Mouse (Mus musculus) CH12.LX (cell line): Measurements from ENCODE around the gene Mcee. TPM values are rescaled to one million over a fixed set of nuclear protein-coding genes. Genes with fewer than 3 reads are reported as not detected.

Experiments
- DNase-seq: peaks from one replicate; pipeline ENCODE4 v3.0.0-alpha.2; 2013; ENCODE audit errors: extremely low read depth
- H3K27ac ChIP-seq: 2 replicates; pipeline ENCODE4 v1.5.1; 2012; ENCODE audit warnings: low read depth, mild to moderate bottlenecking, control low read depth, moderate library complexity; ENCODE audit not compliant: insufficient read depth
- H3K27me3 ChIP-seq: replicated peaks from 2 replicates; pipeline ENCODE3; 2012; ENCODE audit warnings: inconsistent platforms
- H3K36me3 ChIP-seq, 2 experiments: replicated peaks in 1 of 2; 2 replicates each; pipeline versions ENCODE3 to v1.6.1; 2012; ENCODE audit warnings: inconsistent platforms in 1 of 2, low read length in 1 of 2, mild to moderate bottlenecking in 1 of 2, mixed read lengths in 1 of 2, moderate library complexity in 1 of 2; ENCODE audit not compliant: control insufficient read depth in 1 of 2, insufficient read depth in 1 of 2
- H3K4me1 ChIP-seq, 2 experiments: 2 replicates each; pipeline ENCODE4 v1.6.1; 2012; ENCODE audit warnings: inconsistent platforms in 1 of 2, moderate library complexity in 1 of 2; ENCODE audit not compliant: insufficient read depth in 2 of 2, control insufficient read depth in 1 of 2
- H3K4me2 ChIP-seq: 2 replicates; pipeline ENCODE4 v1.6.1; 2012; ENCODE audit warnings: low read depth, mild to moderate bottlenecking, control low read depth; ENCODE audit not compliant: poor library complexity, insufficient read depth, severe bottlenecking
- H3K4me3 ChIP-seq, 3 experiments: fragments of 150-350 bp in 1 of 3; sonication (generic) in 1 of 3; replicated peaks in 1 of 3; 2 replicates each; pipeline versions ENCODE3 to v1.5.1; 2011 to 2012; ENCODE audit warnings: low read depth in 2 of 3, low read length in 2 of 3, mild to moderate bottlenecking in 2 of 3, moderate library complexity in 2 of 3, control low read depth in 1 of 3, improper control_type of control experiment in 1 of 3, inconsistent platforms in 1 of 3, mixed read lengths in 1 of 3; ENCODE audit not compliant: poor library complexity in 1 of 3
- H3K79me2 ChIP-seq: replicated peaks from 2 replicates; pipeline ENCODE4 v1.6.1; 2012; ENCODE audit warnings: mild to moderate bottlenecking, moderate library complexity; ENCODE audit not compliant: control insufficient read depth, poor library complexity, insufficient read depth, severe bottlenecking; ENCODE audit errors: extremely low read depth
- H3K9ac ChIP-seq: 2 replicates; pipeline ENCODE4 v1.6.1; 2012; ENCODE audit warnings: low read depth, mild to moderate bottlenecking, control low read depth, moderate library complexity; ENCODE audit not compliant: insufficient read depth
- H3K9me3 ChIP-seq: replicated peaks from 2 replicates; pipeline ENCODE3; 2012; ENCODE audit warnings: low read length, inconsistent platforms, mixed read lengths
- BHLHE40 ChIP-seq: IDR thresholded peaks from 2 replicates; pipeline ENCODE4 v1.6.1; 2011; ENCODE audit warnings: mild to moderate bottlenecking, low read depth, low read length, improper control_type of control experiment
- CTCF ChIP-seq, 2 experiments: IDR thresholded peaks in 1 of 2; conservative IDR thresholded peaks in 1 of 2; 2 replicates each; pipeline ENCODE4 v1.5.1; 2011 to 2012; ENCODE audit warnings: low read depth in 2 of 2, low read length in 2 of 2, improper control_type of control experiment in 1 of 2, inconsistent platforms in 1 of 2, mild to moderate bottlenecking in 1 of 2, moderate library complexity in 1 of 2
- E2F4 ChIP-seq: IDR thresholded peaks from 2 replicates; pipeline ENCODE4 v1.6.1; 2011; ENCODE audit warnings: low read depth, low read length, improper control_type of control experiment; ENCODE audit not compliant: insufficient replicate concordance
- ETS1 ChIP-seq: conservative IDR thresholded peaks from 2 replicates; pipeline ENCODE4 v1.6.1; 2012; ENCODE audit warnings: low read depth, mild to moderate bottlenecking, inconsistent platforms, low read length, improper control_type of control experiment, moderate library complexity
- GABPA ChIP-seq: IDR thresholded peaks from 2 replicates; pipeline ENCODE4 v1.6.1; 2012; ENCODE audit warnings: low read depth, low read length, improper control_type of control experiment, inconsistent platforms; ENCODE audit not compliant: insufficient replicate concordance
- HCFC1 ChIP-seq: IDR thresholded peaks from 2 replicates; pipeline ENCODE4 v1.6.1; 2012; ENCODE audit warnings: low read depth, mild to moderate bottlenecking, inconsistent platforms, low read length, improper control_type of control experiment
- IRF4 ChIP-seq: IDR thresholded peaks from 2 replicates; pipeline ENCODE4 v1.6.1; 2014; ENCODE audit warnings: low read depth, mild to moderate bottlenecking, inconsistent platforms, low read length, improper control_type of control experiment
- JUN ChIP-seq: IDR thresholded peaks from 2 replicates; pipeline ENCODE4 v1.6.1; 2011; ENCODE audit warnings: low read depth, mild to moderate bottlenecking, low read length, improper control_type of control experiment, moderate library complexity; ENCODE audit not compliant: insufficient read depth
- JUND ChIP-seq: conservative IDR thresholded peaks from 2 replicates; pipeline ENCODE4 v1.6.1; 2011; ENCODE audit warnings: low read depth, low read length, improper control_type of control experiment
- KAT2A ChIP-seq: IDR thresholded peaks from 2 replicates; pipeline ENCODE4 v1.6.1; 2012; ENCODE audit warnings: low read length, improper control_type of control experiment, inconsistent platforms; ENCODE audit not compliant: insufficient replicate concordance
- MAFK ChIP-seq: IDR thresholded peaks from 2 replicates; pipeline ENCODE4 v1.6.1; 2011; ENCODE audit warnings: low read length, improper control_type of control experiment; ENCODE audit not compliant: insufficient replicate concordance
- MAX ChIP-seq: IDR thresholded peaks from 2 replicates; pipeline ENCODE4 v1.6.1; 2011; ENCODE audit warnings: low read length, improper control_type of control experiment
- MAZ ChIP-seq: IDR thresholded peaks from 2 replicates; pipeline ENCODE4 v1.6.1; 2012; ENCODE audit warnings: low read depth, mild to moderate bottlenecking, inconsistent platforms, low read length, improper control_type of control experiment, moderate library complexity
- MEF2A ChIP-seq: IDR thresholded peaks from 2 replicates; pipeline ENCODE4 v1.6.1; 2014; ENCODE audit warnings: low read depth, mild to moderate bottlenecking, inconsistent platforms, low read length, improper control_type of control experiment, borderline replicate concordance
- MYC ChIP-seq: IDR thresholded peaks from 2 replicates; pipeline ENCODE4 v1.6.1; 2011; ENCODE audit warnings: low read depth, mild to moderate bottlenecking, improper control_type of control experiment, low read length
- NELFE ChIP-seq: IDR thresholded peaks from 2 replicates; pipeline ENCODE4 v1.6.1; 2011; ENCODE audit warnings: low read depth, low read length, improper control_type of control experiment
- POLR2A ChIP-seq: IDR thresholded peaks from 2 replicates; pipeline ENCODE4 v1.6.1; 2011; ENCODE audit warnings: low read depth, mild to moderate bottlenecking, improper control_type of control experiment, low read length
- POLR2AphosphoS2 ChIP-seq: IDR thresholded peaks from 2 replicates; pipeline ENCODE4 v1.6.1; 2011; ENCODE audit warnings: low read depth, low read length, improper control_type of control experiment
- RAD21 ChIP-seq: IDR thresholded peaks from 2 replicates; pipeline ENCODE4 v1.6.1; 2011; ENCODE audit warnings: low read depth, mild to moderate bottlenecking, low read length, improper control_type of control experiment, moderate library complexity
- RCOR1 ChIP-seq: conservative IDR thresholded peaks from 2 replicates; pipeline ENCODE4 v1.6.1; 2012; ENCODE audit warnings: low read depth, mild to moderate bottlenecking, inconsistent platforms, low read length, improper control_type of control experiment
- SIN3A ChIP-seq: IDR thresholded peaks from 2 replicates; pipeline ENCODE4 v1.6.1; 2012; ENCODE audit warnings: low read length, improper control_type of control experiment, inconsistent platforms
- TBP ChIP-seq: conservative IDR thresholded peaks from 2 replicates; pipeline ENCODE4 v1.6.1; 2011; ENCODE audit warnings: low read depth, low read length, improper control_type of control experiment
- UBTF ChIP-seq: IDR thresholded peaks from 2 replicates; pipeline ENCODE4 v1.6.1; 2012; ENCODE audit warnings: low read depth, mild to moderate bottlenecking, inconsistent platforms, low read length, improper control_type of control experiment, moderate library complexity
- USF1 ChIP-seq: IDR thresholded peaks from 2 replicates; pipeline ENCODE4 v1.6.1; 2014; ENCODE audit warnings: low read depth, mild to moderate bottlenecking, inconsistent platforms, low read length, improper control_type of control experiment
- ZC3H11A ChIP-seq: IDR thresholded peaks from 2 replicates; pipeline ENCODE4 v1.6.1; 2012; ENCODE audit warnings: low read depth, mild to moderate bottlenecking, inconsistent platforms, low read length, improper control_type of control experiment
- ZKSCAN1 ChIP-seq: IDR thresholded peaks from 2 replicates; pipeline ENCODE4 v1.6.1; 2012; ENCODE audit warnings: low read depth, inconsistent platforms, low read length, improper control_type of control experiment, borderline replicate concordance
- ZNF384 ChIP-seq: IDR thresholded peaks from 2 replicates; pipeline ENCODE4 v1.6.1; 2012; ENCODE audit warnings: low read depth, low read length, improper control_type of control experiment, inconsistent platforms
- dilution Hi-C: fragments of 300-500 bp; cut with MboI; formaldehyde crosslinking; loops from 2 replicates; pipeline ENCODE4 v1.14.3; 2020; ENCODE audit warnings: low sequenced_read_pairs; ENCODE audit not compliant: extremely low pct_unique_long_range_greater_than_20kb, extremely low pct_ligation_motif_present
- in situ Hi-C: fragments of 300-500 bp; cut with MboI; formaldehyde crosslinking; loops from 3 replicates; pipeline ENCODE4 v1.14.3; 2019; ENCODE audit warnings: low sequenced_read_pairs, low pct_ligation_motif_present, low pct_unique_long_range_greater_than_20kb, mixed read lengths
- polyA plus RNA-seq: library from polyadenylated mRNA; unstranded; fragments of >175 nt; gene quantifications from 2 replicates; pipeline ENCODE4 v1.2.1, GENCODE M21; 2012; ENCODE audit warnings: low read depth; ENCODE audit not compliant: insufficient read length
- total RNA-seq, 2 experiments: library from RNA; depleted of rRNA; stranded (reverse); fragments of 300-350 nt in 1 of 2; fragments of >200 nt in 1 of 2; gene quantifications; 2 replicates each; pipeline ENCODE4 v1.2.3; 2012 to 2014

Mcee gene
- total and polyA plus RNA-seq, 3 experiments: 13.8 to 15.8 (median 13.9) TPM

- no peaks in the 10 kb centered on the region for H3K27me3 ChIP-seq
- peaks cover 36 to 76% of the 10 kb centered on the region in 2 experiments for H3K36me3 ChIP-seq
- no peaks in the 10 kb centered on the region for H3K4me1 ChIP-seq
- dilution Hi-C loops: no loop called here
- H3K4me3 ChIP-seq: no peak overlapping the region
- no peak overlapping the region for H3K9ac ChIP-seq
- no peak overlapping the region for H3K27ac ChIP-seq
- DNase-seq: no peak
- no peaks in the 10 kb centered on the region for H3K9me3 ChIP-seq
- in situ Hi-C loops: no loop called here
- no peak overlapping the region for H3K4me2 ChIP-seq
- no peaks in the 10 kb centered on the region for H3K79me2 ChIP-seq
- TF ChIP-seq MAX: no peak
- TF ChIP-seq MAZ: no peak
- TF ChIP-seq IRF4: no peak
- no peak for TF ChIP-seq ETS1
- TF ChIP-seq ZC3H11A: no peak
- no peak for TF ChIP-seq RCOR1
- TF ChIP-seq USF1: no peak
- TF ChIP-seq POLR2A: no peak
- TF ChIP-seq TBP: no peak
- TF ChIP-seq BHLHE40: no peak
- no peak for TF ChIP-seq MEF2A
- TF ChIP-seq ZNF384: no peak
- no peak for TF ChIP-seq HCFC1
- TF ChIP-seq GABPA: no peak
- no peak for TF ChIP-seq MAFK
- no peak for TF ChIP-seq RAD21
- no peak for TF ChIP-seq NELFE
- TF ChIP-seq CTCF (conservative IDR thresholded peaks at IDR 0.05 in 1 of 2, IDR thresholded peaks at IDR 0.05 in 1 of 2; ENCODE audit: low read depth in 2 of 2, low read length in 2 of 2): no peak
These were observed 41.3 kb upstream of the Mcee start for GRCm38 (mm10) chr7:64351087-64351486.

- H3K9me3 ChIP-seq: no peaks in the 10 kb centered on the region
- H3K4me2 ChIP-seq: no peak overlapping the region
- peaks cover 0 to 8% of the 10 kb centered on the region in 2 experiments; a peak in 1 of 4 replicates for H3K4me1 ChIP-seq
- no peak overlapping the region for H3K9ac ChIP-seq
- DNase-seq: no peak
- no peak for TF ChIP-seq SIN3A
- no peak for TF ChIP-seq E2F4
- no peak for TF ChIP-seq HCFC1
- TF ChIP-seq JUN: no peak
- no peak for TF ChIP-seq MAX
- no peak for TF ChIP-seq MYC
- TF ChIP-seq RAD21: no peak
- no peak for TF ChIP-seq KAT2A
- TF ChIP-seq ZKSCAN1: no peak
- no peak for TF ChIP-seq POLR2AphosphoS2
- TF ChIP-seq UBTF: no peak
- TF ChIP-seq CTCF (conservative IDR thresholded peaks at IDR 0.05 in 1 of 2, IDR thresholded peaks at IDR 0.05 in 1 of 2; ENCODE audit: low read depth in 2 of 2, low read length in 2 of 2): no peak
- no peak for TF ChIP-seq JUND
- H3K27me3 ChIP-seq: no peaks in the 10 kb centered on the region
- dilution Hi-C loops: no loop called here
- H3K36me3 ChIP-seq: peaks cover 43 to 75% of the 10 kb centered on the region in 2 experiments
- in situ Hi-C loops: no loop called here
- no peaks in the 10 kb centered on the region for H3K79me2 ChIP-seq
- no peak overlapping the region for H3K4me3 ChIP-seq
- H3K27ac ChIP-seq: no peak overlapping the region
These were observed 38.2 kb upstream of the Mcee start for GRCm38 (mm10) chr7:64354206-64354605.
